Mouse (Mus musculus) embryonic fibroblast, embryonic 13.5 days (primary cell): ENCODE results near the gene Ehmt2. TPM values are rescaled to one million over a fixed set of nuclear protein-coding genes. Genes with fewer than 3 reads are reported as not detected.
A peak's percentile ranks its signal among the peaks of the same experiment; 100 is the strongest.
"Not testable (repeated sequence)": the region's sequence is repeated elsewhere in the genome, so short reads cannot be mapped to it uniquely, and the experiment has no call there.

Experiments used
- H3K27ac ChIP-seq: 2 replicates; pipeline ENCODE4 v1.5.1; 2012; ENCODE audit warnings: low read length, control low read depth, inconsistent platforms; ENCODE audit not compliant: insufficient read depth
- H3K4me1 ChIP-seq: 2 replicates; pipeline ENCODE4 v1.6.1; 2011; ENCODE audit warnings: low read length; ENCODE audit not compliant: control insufficient read depth, insufficient read depth
- H3K4me3 ChIP-seq: 2 replicates; pipeline ENCODE4 v1.5.1; 2011; ENCODE audit warnings: mild to moderate bottlenecking, control low read depth, low read length; ENCODE audit not compliant: insufficient read depth
- CTCF ChIP-seq: IDR thresholded peaks from 2 replicates; pipeline ENCODE4 v1.5.1; 2011; ENCODE audit warnings: mild to moderate bottlenecking, control low read depth, low read length, moderate library complexity, borderline replicate concordance; ENCODE audit not compliant: insufficient read depth
- POLR2A ChIP-seq: IDR thresholded peaks from 2 replicates; pipeline ENCODE4 v1.6.1; 2011; ENCODE audit warnings: low read depth, mild to moderate bottlenecking, control low read depth, low read length, moderate library complexity
- polyA plus RNA-seq: library from polyadenylated mRNA; stranded (reverse); fragments of >200 nt; gene quantifications from 2 replicates; pipeline ENCODE4 v1.2.4, GENCODE M21; 2011; ENCODE audit warnings: low read depth; ENCODE audit not compliant: missing spikeins, insufficient read length

Gene Ehmt2
- polyA plus RNA-seq, 1 experiment, result 94.2 TPM

DNA sequence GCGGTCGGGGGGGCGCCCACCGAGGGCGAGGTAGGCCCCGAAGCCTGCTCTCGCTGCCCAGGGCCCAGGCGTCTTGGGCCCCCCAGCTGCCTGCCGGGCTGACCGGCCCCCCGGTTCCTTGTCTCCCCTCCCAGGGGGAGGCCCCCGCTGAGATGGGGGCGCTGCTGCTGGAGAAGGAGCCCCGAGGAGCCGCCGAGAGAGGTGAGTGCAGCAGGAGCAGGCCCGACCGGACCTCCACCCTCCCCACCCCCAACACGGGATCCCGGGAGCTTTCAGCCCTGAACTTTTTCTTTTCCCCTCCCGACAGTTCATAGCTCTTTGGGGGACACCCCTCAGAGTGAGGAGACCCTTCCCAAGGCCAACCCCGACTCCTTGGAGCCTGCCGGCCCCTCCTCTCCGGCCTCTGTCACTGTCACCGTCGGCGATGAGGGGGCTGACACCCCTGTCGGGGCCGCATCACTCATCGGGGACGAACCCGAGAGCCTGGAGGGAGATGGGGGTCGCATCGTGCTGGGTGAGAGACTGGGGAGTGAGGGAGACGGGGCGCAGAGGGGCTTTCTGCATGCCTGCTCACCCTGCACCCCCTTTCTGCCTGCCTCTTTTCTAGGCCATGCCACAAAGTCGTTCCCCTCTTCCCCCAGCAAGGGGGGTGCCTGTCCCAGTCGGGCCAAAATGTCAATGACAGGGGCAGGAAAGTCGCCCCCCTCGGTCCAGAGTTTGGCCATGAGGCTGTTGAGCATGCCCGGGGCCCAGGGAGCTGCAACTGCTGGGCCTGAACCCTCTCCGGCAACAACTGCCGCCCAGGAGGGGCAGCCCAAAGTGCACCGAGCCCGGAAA, 1.0 kb downstream of the Ehmt2 start:
- TF ChIP-seq POLR2A, result no peak; the same call in 1 of the 2 replicates
- no peak for TF ChIP-seq CTCF
- H3K4me1 ChIP-seq, result no peaks in the 10 kb centered on the region
- peak overlapping the region; percentile 79 for H3K4me3 ChIP-seq
- H3K27ac ChIP-seq, result peak overlapping the region; percentile 82

DNA sequence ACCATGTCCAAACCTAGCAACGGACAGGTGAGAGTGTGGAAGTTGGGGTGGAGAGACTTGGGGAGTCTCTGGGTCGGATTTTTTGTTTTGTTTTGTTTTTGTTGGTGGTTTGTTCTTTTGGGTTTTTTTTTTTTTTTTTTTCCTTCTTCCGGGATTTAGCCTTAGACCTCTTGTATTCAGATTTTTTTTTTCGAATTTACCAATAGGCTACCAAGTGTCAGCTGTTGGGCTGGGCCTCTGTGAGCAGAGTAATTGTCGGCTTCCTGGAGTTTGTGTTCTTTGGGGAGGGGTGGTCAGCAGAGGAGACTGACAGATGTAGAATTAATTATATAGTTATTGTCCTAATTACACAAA, 1.6 kb downstream of the Ehmt2 start:
- peak overlapping the region; percentile 79 for H3K4me3 ChIP-seq
- TF ChIP-seq CTCF, result no peak
- peak; percentile 5; the same call in 1 of the 2 replicates for TF ChIP-seq POLR2A
- H3K27ac ChIP-seq, result peak overlapping the region; percentile 82

DNA sequence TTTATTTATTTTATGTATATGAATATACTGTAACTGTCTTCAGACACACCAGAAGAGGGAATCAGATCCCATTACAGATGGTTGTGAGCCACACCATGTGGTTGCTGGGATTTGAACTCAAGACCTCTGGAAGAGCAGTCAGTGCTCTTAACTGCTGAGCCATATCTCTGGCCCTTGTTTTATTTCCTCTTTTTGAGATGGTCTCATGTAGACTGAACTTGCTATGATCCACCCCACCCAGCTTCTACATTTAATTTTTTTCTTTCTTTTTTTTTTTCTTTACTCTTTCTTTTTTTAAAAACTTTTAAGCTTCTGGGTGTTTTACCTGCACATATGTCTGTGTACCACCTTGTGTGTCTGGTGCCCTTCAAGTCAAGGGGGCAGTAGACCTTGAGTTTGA, 2.6 kb downstream of the Ehmt2 start:
- not testable (repeated sequence) for H3K27ac ChIP-seq, H3K4me1 ChIP-seq, H3K4me3 ChIP-seq

More for the DNA sequence above, 1.6 kb downstream of the Ehmt2 start:
- H3K4me1 ChIP-seq, result no peaks in the 10 kb centered on the region

DNA sequence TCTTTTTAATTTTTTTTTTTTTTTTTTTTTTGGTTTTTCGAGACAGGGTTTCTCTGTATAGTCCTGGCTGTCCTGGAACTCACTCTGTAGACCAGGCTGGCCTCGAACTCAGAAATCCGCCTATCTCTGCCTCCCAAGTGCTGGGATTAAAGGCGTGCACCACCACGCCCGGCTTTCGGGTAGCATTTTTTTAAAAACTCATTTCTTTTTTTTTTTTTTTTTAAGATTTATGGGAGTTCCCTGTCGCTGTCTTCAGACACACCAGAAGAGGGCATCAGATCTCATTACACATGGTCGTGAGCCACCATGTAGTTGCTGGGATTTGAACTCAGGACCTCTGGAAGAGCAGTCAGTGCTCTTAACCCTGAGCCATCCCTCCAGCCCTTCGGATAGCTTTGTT, 3.7 kb downstream of the Ehmt2 start:
- H3K4me3 ChIP-seq, H3K27ac ChIP-seq, H3K4me1 ChIP-seq: not testable (repeated sequence)

DNA sequence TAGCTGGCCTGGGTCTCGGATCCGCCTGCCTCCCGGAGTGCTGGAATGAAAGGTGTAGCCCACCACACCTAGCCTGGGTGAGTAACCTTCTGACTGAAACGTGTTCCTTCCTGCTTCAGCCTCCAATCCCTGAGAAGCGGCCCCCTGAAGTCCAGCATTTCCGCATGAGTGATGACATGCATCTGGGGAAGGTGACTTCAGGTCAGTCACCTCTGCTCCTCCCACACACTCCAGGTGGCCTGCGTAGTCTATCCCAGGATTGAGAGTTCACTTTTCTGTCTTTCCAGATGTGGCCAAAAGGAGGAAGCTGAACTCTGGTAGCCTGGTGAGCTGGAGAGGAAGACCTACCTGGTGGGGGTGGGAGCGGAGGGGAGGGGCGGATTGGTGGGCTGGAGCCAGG, 4.6 kb downstream of the Ehmt2 start:
- Histone ChIP-seq H3K4me3 (no peak overlapping the region), H3K4me1 (no peaks in the 10 kb centered on the region), H3K27ac (no peak overlapping the region)
- TF ChIP-seq POLR2A (no peak), CTCF (no peak)

DNA sequence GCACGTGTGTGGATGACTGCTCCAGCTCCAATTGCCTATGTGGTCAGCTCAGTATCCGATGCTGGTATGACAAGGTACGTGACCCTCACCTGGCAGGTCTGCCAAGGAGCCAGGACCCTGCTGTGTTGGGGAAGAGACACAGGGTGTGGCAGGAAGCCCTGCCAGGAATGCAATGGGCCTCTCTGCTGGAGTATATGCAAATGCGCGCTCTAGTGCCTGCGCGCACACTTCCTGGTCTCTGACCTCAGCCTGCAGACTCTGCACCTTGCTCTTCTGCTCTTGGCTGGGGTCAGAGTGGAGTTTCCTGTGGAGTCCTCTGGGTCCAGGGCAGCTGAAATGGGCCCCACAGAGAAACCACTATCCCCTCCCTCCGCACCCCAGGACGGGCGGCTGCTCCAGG, 12.7 kb downstream of the Ehmt2 start:
- Histone ChIP-seq H3K4me3 (no peak overlapping the region), H3K27ac (no peak overlapping the region), H3K4me1 (no peaks in the 10 kb centered on the region)
- TF ChIP-seq CTCF (no peak), POLR2A (no peak)

DNA sequence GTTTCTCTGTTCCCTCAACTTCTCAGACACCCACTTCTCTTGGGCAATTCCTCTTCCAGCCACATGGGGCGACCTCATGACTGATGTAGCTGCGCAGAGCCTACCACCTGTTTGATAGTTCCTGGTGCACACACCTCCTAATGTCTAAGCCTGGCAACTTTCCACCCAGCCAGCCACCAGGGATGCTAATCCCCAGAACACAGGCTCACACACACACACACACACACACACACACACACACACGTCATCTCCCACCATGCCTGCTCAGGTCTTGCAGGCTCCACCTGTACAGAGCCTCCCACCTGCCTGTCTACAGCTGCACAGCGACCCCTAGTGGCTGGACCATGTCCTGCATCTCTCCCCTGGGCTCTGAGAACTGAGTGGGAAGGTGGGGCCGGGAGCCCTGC, 13.7 kb downstream of the Ehmt2 start:
- peak; percentile 97 for TF ChIP-seq CTCF
- no peak for TF ChIP-seq POLR2A
- Histone ChIP-seq H3K4me1 (no peaks in the 10 kb centered on the region), H3K4me3 (no peak overlapping the region), H3K27ac (no peak overlapping the region)

DNA sequence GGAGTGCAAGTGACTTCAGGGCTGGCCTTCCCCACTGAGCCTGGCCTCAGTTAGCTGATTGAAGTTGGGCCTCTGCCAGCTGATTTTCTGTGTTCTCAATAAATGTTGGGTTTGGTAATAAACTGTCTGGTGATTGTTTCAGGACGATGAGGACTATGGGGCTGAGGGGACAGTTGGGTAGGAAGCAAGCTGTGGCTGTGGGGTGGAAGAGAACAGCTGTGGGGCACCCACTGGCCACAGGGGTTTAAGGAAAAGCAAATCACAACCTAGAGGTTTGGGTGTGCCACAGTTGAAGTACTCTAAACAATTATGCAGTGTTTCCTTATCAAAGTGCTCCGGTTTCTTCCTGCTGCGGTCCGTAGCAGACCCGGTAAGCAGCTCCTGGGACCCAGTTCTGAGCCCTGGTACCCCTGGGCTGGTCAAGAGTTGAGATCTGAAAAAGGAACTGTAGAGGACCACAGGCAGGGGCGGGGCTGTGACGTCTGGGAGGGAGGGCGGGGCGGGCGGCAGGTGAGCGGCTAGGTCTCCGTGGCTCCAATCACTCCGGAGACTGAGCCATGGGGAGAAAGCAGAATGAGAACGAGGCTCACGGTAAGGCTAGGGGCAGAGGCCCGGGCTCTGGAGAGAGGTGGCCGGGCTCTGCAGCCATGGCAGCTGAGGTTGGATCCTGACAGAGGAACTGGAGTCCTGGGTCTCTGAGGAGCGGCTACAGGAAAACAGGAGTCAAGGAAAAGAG, 15.8 kb downstream of the Ehmt2 start, which contains the start of gene Slc44a4:
TSS of gene Slc44a4 (plus strand) at position 537 of the 736 bp plus-strand sequence.
- no peaks in the 10 kb centered on the region for H3K4me1 ChIP-seq
- no peak within 1 kb of the TSS for H3K27ac ChIP-seq
- no peak within 1 kb of the TSS for H3K4me3 ChIP-seq
- TF ChIP-seq POLR2A, result no peak
- TF ChIP-seq CTCF, result no peak

DNA sequence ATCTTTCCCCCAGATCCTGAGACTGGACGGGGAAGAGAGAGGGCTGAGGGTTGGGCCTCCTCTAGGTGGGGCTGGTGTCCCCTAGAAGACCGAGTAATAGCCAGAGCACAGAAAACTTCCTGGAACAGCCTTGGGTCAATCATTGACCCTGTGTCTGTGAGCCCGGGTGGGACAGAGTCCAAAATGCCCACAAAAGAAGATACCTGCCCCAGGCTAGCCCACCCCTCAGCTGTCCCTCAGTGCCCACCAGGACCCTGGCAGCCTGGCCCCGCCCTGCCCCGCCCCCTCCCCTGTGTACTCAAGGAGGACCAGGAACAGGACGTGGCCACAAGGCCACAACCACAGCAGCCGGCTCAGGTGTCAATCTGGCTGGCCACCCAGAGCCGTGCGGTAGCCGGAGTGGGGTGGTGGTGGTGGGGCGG, 17.2 kb downstream of the Ehmt2 start:
- Histone ChIP-seq H3K4me3 (no peak overlapping the region), H3K4me1 (no peaks in the 10 kb centered on the region), H3K27ac (no peak overlapping the region)
- TF ChIP-seq CTCF (0 out of 2 replicates have a peak, but pooled peaks have one; percentile 20), POLR2A (no peak)

DNA sequence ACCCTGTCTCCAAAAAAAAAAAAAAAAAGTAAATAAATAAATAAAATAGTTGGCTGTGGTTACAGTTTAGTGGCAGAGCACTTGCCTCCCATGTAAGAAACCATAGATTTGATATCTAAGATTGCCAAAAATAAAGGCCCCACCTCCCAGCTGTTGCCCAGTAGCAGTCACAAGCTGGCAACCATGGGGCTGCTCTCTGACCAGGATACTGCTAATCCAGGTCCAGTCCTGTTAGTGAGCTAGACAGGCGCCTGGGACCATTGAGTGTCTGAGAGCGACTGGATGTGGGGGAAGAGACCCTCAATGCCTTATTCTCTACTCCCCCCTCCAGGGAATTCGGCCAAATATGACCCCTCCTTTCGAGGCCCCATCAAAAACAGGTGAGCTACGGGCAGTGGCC, 18.0 kb downstream of the Ehmt2 start:
- Histone ChIP-seq H3K4me1 (no peaks in the 10 kb centered on the region), H3K27ac (no peak overlapping the region), H3K4me3 (no peak overlapping the region)
- TF ChIP-seq POLR2A, result no peak
- TF ChIP-seq CTCF, result no peak
